Comparison of ENCODE assay signal across 8 mouse cellular contexts in genomic region chr2:180581002-180581401, GRCm38 (mm10). TPM values are rescaled to one million over a fixed set of nuclear protein-coding genes. Genes with fewer than 3 reads are reported as not detected.
A peak's percentile ranks its signal among the peaks of the same experiment; 100 is the strongest.
DNase-seq lines count a peak whose midpoint lies in the region; ATAC-seq lines count a peak whose summit lies in the region.

Gene Mrgbp (plus strand): TSS chr2:180581304.

- WGBS in liver, embryonic 11.5 days, result 75% methylated on average over 3 of the region's 3 CpGs
- WGBS in heart, embryonic 10.5 days, result 84% methylated on average over 3 of the region's 3 CpGs

- H3K27me3 ChIP-seq in liver, embryonic 11.5 days (replicated peaks; ENCODE audit: control insufficient read depth, insufficient read depth, low read length), result no peaks in the 10 kb centered on the region
- peaks cover 12% of the 10 kb centered on the region; the same call in 1 of the 2 replicates for H3K27me3 ChIP-seq in heart, embryonic 10.5 days (ENCODE audit: insufficient read depth, poor library complexity, severe bottlenecking)
- H3K27me3 ChIP-seq in megakaryocyte, embryonic 14.5 days (replicated peaks), result peaks cover 9% of the 10 kb centered on the region

- no peak within 1 kb of the TSS for H3K4me3 ChIP-seq in liver, embryonic 11.5 days (ENCODE audit: low read depth, low read length)
- no peak within 1 kb of the TSS for H3K4me3 ChIP-seq in heart, embryonic 10.5 days
- H3K4me3 ChIP-seq in megakaryocyte, embryonic 14.5 days (replicated peaks), result peak within 1 kb of the TSS; percentile 96

- ATAC-seq in liver, embryonic 11.5 days (replicated peaks; ENCODE audit: low FRiP score), result no peak

- H3K4me1 ChIP-seq in liver, embryonic 11.5 days (replicated peaks; ENCODE audit: control insufficient read depth, insufficient read depth, low read length), result peaks cover 13% of the 10 kb centered on the region
- peaks cover 15% of the 10 kb centered on the region for H3K4me1 ChIP-seq in heart, embryonic 10.5 days
- peaks cover 64% of the 10 kb centered on the region for H3K4me1 ChIP-seq in megakaryocyte, embryonic 14.5 days

- H3K9me3 ChIP-seq in liver, embryonic 11.5 days (ENCODE audit: control insufficient read depth, low read length), result no peaks in the 10 kb centered on the region
- no peaks in the 10 kb centered on the region for H3K9me3 ChIP-seq in heart, embryonic 10.5 days
- no peaks in the 10 kb centered on the region for H3K9me3 ChIP-seq in megakaryocyte, embryonic 14.5 days

- H3K9ac ChIP-seq in liver, embryonic 11.5 days (ENCODE audit: low read depth, low read length), result no peak within 1 kb of the TSS; the same call in 1 of the 2 replicates

- DNase-seq in liver, embryonic 11.5 days (ENCODE audit: low spot score), result no peak
- no peak for DNase-seq in liver
- DNase-seq in adrenal gland, postnatal 4 days (ENCODE audit: low spot score in 2 of 2), result no peak
- DNase-seq in heart, embryonic 10.5 days (ENCODE audit: low spot score), result no peak
- no peak for DNase-seq in layer of hippocampus, postnatal 25 days (ENCODE audit: extremely low spot score in 1 of 2, low spot score in 1 of 2)
- DNase-seq in ovary, adult 18-20 months (ENCODE audit: low spot score), result no peak
- DNase-seq in T-cell, adult 2 months (ENCODE audit: low spot score), result no peak

- peaks cover 12% of the 10 kb centered on the region for H3K36me3 ChIP-seq in liver, embryonic 11.5 days (ENCODE audit: control insufficient read depth, insufficient read depth, low read length)
- peaks cover 20% of the 10 kb centered on the region for H3K36me3 ChIP-seq in heart, embryonic 10.5 days
- peaks cover 23% of the 10 kb centered on the region for H3K36me3 ChIP-seq in megakaryocyte, embryonic 14.5 days (replicated peaks; ENCODE audit: low read length)

- H3K4me2 ChIP-seq in liver, embryonic 11.5 days, result peak within 1 kb of the TSS; percentile 45

- H3K27ac ChIP-seq in liver, embryonic 11.5 days (ENCODE audit: low read depth, low read length), result no peak within 1 kb of the TSS
- no peak within 1 kb of the TSS for H3K27ac ChIP-seq in heart, embryonic 10.5 days

RNA-seq across cellular contexts. Expression of gene Mrgbp, which starts in this region (rescaled TPM):
- polyA plus RNA-seq in liver, embryonic 11.5 days (2014; fragmentation: Nextera tagmentation; extraction: Ambion mirVana), result 23.2 and 26.2 TPM in 2 replicates
- 10 to 100 TPM; 28.2 to 29.3 TPM for total RNA-seq in adrenal gland, postnatal 4 days (2021)
- polyA plus RNA-seq in heart, embryonic 10.5 days (2016; fragmentation: Nextera tagmentation; extraction: Ambion mirVana), result 25.7 and 32.9 TPM in 2 replicates
- total RNA-seq in layer of hippocampus, postnatal 25 days (2021), result 10 to 100 TPM; 17.8 to 21.2 TPM
- polyA plus RNA-seq in megakaryocyte, embryonic 14.5 days (2012; ENCODE audit: insufficient read depth, low replicate concordance), result 9.1 and 22.4 TPM in 2 replicates
